22 mouse cellular contexts compared by ENCODE assay signal in the genomic region with DNA sequence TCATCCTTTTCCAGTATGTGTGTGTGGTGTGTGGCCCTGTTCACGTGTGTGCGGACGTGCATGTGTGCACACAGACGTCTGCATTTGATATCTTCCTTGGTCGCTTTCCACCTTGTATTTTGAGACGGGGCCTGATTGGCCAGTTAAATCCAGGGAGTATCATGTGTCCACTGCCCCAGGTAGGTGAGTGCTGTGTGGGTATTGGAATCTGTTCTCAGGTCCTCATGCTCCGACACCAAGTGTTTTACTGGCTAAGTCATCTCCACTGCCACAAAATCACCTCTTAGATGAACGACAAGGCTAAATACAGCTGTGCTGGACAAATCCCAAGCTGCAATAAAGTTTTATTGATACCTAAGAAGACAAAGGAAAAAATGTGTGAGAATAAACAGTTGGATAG.
DNase-seq lines count a peak whose midpoint lies in the region; ATAC-seq and TF ChIP-seq lines count a peak whose summit lies in the region.
"Had no signal": no experiment of that assay in that cellular context is flagged by ENCODE, and none has a peak within 500 bp of the region (broad histone marks: within the 10 kb centered on the region; RNA-seq: fewer than 3 reads in every experiment).

No protein-coding gene starts in this region.

- no peak for TF ChIP-seq CTCF in kidney, adult 2 months (conservative IDR thresholded peaks at IDR 0.05; ENCODE audit: insufficient read depth, insufficient read length, low read depth, low read length)

- no peak overlapping the region; the same call in 1 of the 2 replicates for H3K4me3 ChIP-seq in brown adipose tissue, adult 24 weeks (ENCODE audit: insufficient read depth, low read depth, low read length)
- no peak overlapping the region for H3K4me3 ChIP-seq in embryonic facial prominence, embryonic 14.5 days (ENCODE audit: low read depth, low read length)
- H3K4me3 ChIP-seq in limb, embryonic 14.5 days (replicated peaks; ENCODE audit: low read length): no peak overlapping the region
- no peak overlapping the region for H3K4me3 ChIP-seq in kidney, adult 2 months (ENCODE audit: insufficient read depth, low read depth, low read length)
- H3K4me3 ChIP-seq: embryonic facial prominence, embryonic 15.5 days; erythroblast, embryonic 14.5 days; forebrain, embryonic 10.5 days; forebrain, embryonic 12.5 days had no signal

- peak; percentile 41; the same call in 1 of the 2 replicates for ATAC-seq in embryonic facial prominence, embryonic 14.5 days (ENCODE audit: low read depth)
- peak; percentile 75 for ATAC-seq in limb, embryonic 14.5 days (ENCODE audit: low FRiP score, low read depth)
- ATAC-seq: forebrain, embryonic 14.5 days; forebrain, embryonic 16.5 days had no signal

- no peak overlapping the region for H3K4me2 ChIP-seq in embryonic facial prominence, embryonic 14.5 days (ENCODE audit: low read depth, low read length)
- H3K4me2 ChIP-seq in limb, embryonic 14.5 days (replicated peaks; ENCODE audit: low read depth, low read length, severe bottlenecking): no peak overlapping the region
- H3K4me2 ChIP-seq: embryonic facial prominence, embryonic 15.5 days; forebrain, embryonic 12.5 days had no signal

- TF ChIP-seq POLR2A in limb, embryonic 14.5 days (IDR thresholded peaks at IDR 0.05; ENCODE audit: borderline replicate concordance, extremely low read depth, insufficient read depth, insufficient read length): no peak
- no peak for TF ChIP-seq POLR2A in kidney, adult 2 months (IDR thresholded peaks at IDR 0.05; ENCODE audit: low read depth, low read length)

- no peaks in the 10 kb centered on the region for H3K36me3 ChIP-seq in embryonic facial prominence, embryonic 14.5 days (ENCODE audit: control insufficient read depth, insufficient read depth, low read length)
- no peaks in the 10 kb centered on the region for H3K36me3 ChIP-seq in limb, embryonic 14.5 days (ENCODE audit: control insufficient read depth, insufficient read depth, low read length)
- H3K36me3 ChIP-seq in kidney, adult 2 months (ENCODE audit: control insufficient read depth, insufficient read depth, low read length): no peaks in the 10 kb centered on the region
- H3K36me3 ChIP-seq: embryonic facial prominence, embryonic 15.5 days; forebrain, embryonic 10.5 days; forebrain, embryonic 12.5 days had no signal

- H3K4me1 ChIP-seq in brown adipose tissue, adult 24 weeks (ENCODE audit: control insufficient read depth, insufficient read depth, insufficient read length, low read length): peaks cover 2% of the 10 kb centered on the region
- 0 out of 2 replicates have a peak, but pooled peaks cover 5% of the 10 kb centered on the region for H3K4me1 ChIP-seq in embryonic facial prominence, embryonic 14.5 days (ENCODE audit: control insufficient read depth, insufficient read depth, low read length)
- H3K4me1 ChIP-seq in limb, embryonic 14.5 days (ENCODE audit: control insufficient read depth, insufficient read depth, low read length): peaks cover 10% of the 10 kb centered on the region; the same call in 1 of the 2 replicates
- no peaks in the 10 kb centered on the region for H3K4me1 ChIP-seq in kidney, adult 2 months (ENCODE audit: control insufficient read depth, insufficient read depth, low read length)
- H3K4me1 ChIP-seq: embryonic facial prominence, embryonic 15.5 days had no signal

- no peaks in the 10 kb centered on the region for H3K27me3 ChIP-seq in embryonic facial prominence, embryonic 14.5 days (replicated peaks; ENCODE audit: control insufficient read depth, insufficient read depth, low read length)
- no peaks in the 10 kb centered on the region for H3K27me3 ChIP-seq in limb, embryonic 14.5 days (ENCODE audit: control insufficient read depth, insufficient read depth, low read length)
- no peaks in the 10 kb centered on the region for H3K27me3 ChIP-seq in kidney, adult 2 months (replicated peaks; ENCODE audit: control insufficient read depth, insufficient read depth, low read length)
- H3K27me3 ChIP-seq: embryonic facial prominence, embryonic 15.5 days; forebrain, embryonic 12.5 days had no signal

- peak; percentile 50 for DNase-seq in heart, adult 11 months
- no peak for DNase-seq in heart, adult 9 months (ENCODE audit: low spot score in 2 of 2)
- DNase-seq in embryonic facial prominence, embryonic 14.5 days (ENCODE audit: low spot score): no peak
- no peak for DNase-seq in limb, embryonic 14.5 days (ENCODE audit: low spot score)
- no peak for DNase-seq in kidney, adult 2 months
- no peak for DNase-seq in frontal cortex, postnatal 25 days (ENCODE audit: low spot score in 2 of 2)
- DNase-seq in yolk sac, embryonic 10.5 days (ENCODE audit: low spot score): no peak
- DNase-seq: adrenal gland, adult 2 months; adrenal gland, postnatal 10 days; adrenal gland, postnatal 25 days; cerebellum, adult 11-12 months; cerebellum, adult 2 months; cerebellum, adult 9-10 months; cerebellum, postnatal 10 days; cerebellum, postnatal 25 days had no signal

- H3K9me3 ChIP-seq in embryonic facial prominence, embryonic 14.5 days (ENCODE audit: control insufficient read depth, low read length): no peaks in the 10 kb centered on the region
- no peaks in the 10 kb centered on the region for H3K9me3 ChIP-seq in limb, embryonic 14.5 days (ENCODE audit: control insufficient read depth, low read length)
- H3K9me3 ChIP-seq: embryonic facial prominence, embryonic 15.5 days; forebrain, embryonic 10.5 days; forebrain, embryonic 12.5 days had no signal

- WGBS in embryonic facial prominence, embryonic 14.5 days: 61% methylated on average over 8 of the region's 8 CpGs
- 38% methylated on average over 8 of the region's 8 CpGs for WGBS in limb, embryonic 14.5 days
- 62% methylated on average over 8 of the region's 8 CpGs for WGBS in kidney, adult 2 months

- peak overlapping the region; percentile 12; the same call in 1 of the 2 replicates for H3K27ac ChIP-seq in brown adipose tissue, adult 24 weeks (replicated peaks; ENCODE audit: low read depth, low read length)
- H3K27ac ChIP-seq in embryonic facial prominence, embryonic 14.5 days (replicated peaks; ENCODE audit: low read depth, low read length): no peak overlapping the region
- H3K27ac ChIP-seq in limb, embryonic 14.5 days (replicated peaks; ENCODE audit: low read depth, low read length): peak overlapping the region; percentile 61
- no peak overlapping the region for H3K27ac ChIP-seq in kidney, adult 2 months (ENCODE audit: insufficient read depth, low read depth, low read length)
- H3K27ac ChIP-seq: embryonic facial prominence, embryonic 15.5 days; forebrain, embryonic 10.5 days; forebrain, embryonic 12.5 days had no signal

- H3K9ac ChIP-seq in embryonic facial prominence, embryonic 14.5 days (ENCODE audit: low read depth, low read length): no peak overlapping the region
- H3K9ac ChIP-seq in limb, embryonic 14.5 days (ENCODE audit: low read depth, low read length, severe bottlenecking): no peak overlapping the region
- H3K9ac ChIP-seq: embryonic facial prominence, embryonic 15.5 days; forebrain, embryonic 12.5 days had no signal

Comparison
In these comparisons a context has a peak if more than half of its experiments do, and no peak if none do; other contexts are left out.
1. H3K27ac ChIP-seq: peak in brown adipose tissue, adult 24 weeks (single experiment) and limb, embryonic 14.5 days (single experiment); none in embryonic facial prominence, embryonic 14.5 days (single experiment) and kidney, adult 2 months (single experiment).